Mouse (Mus musculus): ENCODE data around the gene Mga. TPM values are rescaled to one million over a fixed set of nuclear protein-coding genes. Genes with fewer than 3 reads are reported as not detected.

Mga gene
- total RNA-seq, 1 experiment from 2014 or later, result 101 TPM

GRCm38 (mm10) chr2:120008672-120009071 is 111.6 kb downstream of the Mga start:
- peak; percentile 77 to 84 for ATAC-seq (replicated peaks in 1 of 2; ENCODE audit: insufficient read depth in 1 of 2, low FRiP score in 2 of 2, low TSS enrichment in 1 of 2, low read depth in 1 of 2, poor library complexity in 2 of 2, severe bottlenecking in 2 of 2)

- peak in 1 of 2 experiments; percentile 30; a peak in 1 of 4 replicates for ATAC-seq (replicated peaks in 1 of 2; ENCODE audit: insufficient read depth in 1 of 2, low FRiP score in 2 of 2, low TSS enrichment in 1 of 2, low read depth in 1 of 2, poor library complexity in 2 of 2, severe bottlenecking in 2 of 2)
Observed at GRCm38 (mm10) chr2:120011462-120012200, 114.6 kb downstream of the Mga start.

GRCm38 (mm10) chr2:120012924-120013323 is 115.9 kb downstream of the Mga start:
- no peak for ATAC-seq (replicated peaks in 1 of 2; ENCODE audit: insufficient read depth in 1 of 2, low FRiP score in 2 of 2, low TSS enrichment in 1 of 2, low read depth in 1 of 2, poor library complexity in 2 of 2, severe bottlenecking in 2 of 2)

GRCm38 (mm10) chr2:120013831-120014486 is 116.9 kb downstream of the Mga start:
- no peak for ATAC-seq (replicated peaks in 1 of 2; ENCODE audit: insufficient read depth in 1 of 2, low FRiP score in 2 of 2, low TSS enrichment in 1 of 2, low read depth in 1 of 2, poor library complexity in 2 of 2, severe bottlenecking in 2 of 2)

GRCm38 (mm10) chr2:120015882-120016281 is 118.9 kb downstream of the Mga start:
- ATAC-seq (replicated peaks in 1 of 2; ENCODE audit: insufficient read depth in 1 of 2, low FRiP score in 2 of 2, low TSS enrichment in 1 of 2, low read depth in 1 of 2, poor library complexity in 2 of 2, severe bottlenecking in 2 of 2), result no peak

- no peak for ATAC-seq (replicated peaks in 1 of 2; ENCODE audit: insufficient read depth in 1 of 2, low FRiP score in 2 of 2, low TSS enrichment in 1 of 2, low read depth in 1 of 2, poor library complexity in 2 of 2, severe bottlenecking in 2 of 2)
Observed at GRCm38 (mm10) chr2:120017599-120017998, 120.6 kb downstream of the Mga start.

Other genes with a start within 250 kb of the Mga start
- gene Ndufaf1, start 234.4 kb upstream of the Mga start, total RNA-seq (2017), result 22.4 and 27.0 TPM in 2 replicates
- 33.1 and 44.5 TPM in 2 replicates for gene Rtf1, start 222.2 kb upstream of the Mga start, total RNA-seq (2017)
- gene Itpka, start 154.9 kb upstream of the Mga start, total RNA-seq (2017), result 1.7 TPM in 1 of 2 replicates, not detected in the other
- gene Ltk, start 136.8 kb upstream of the Mga start, total RNA-seq (2017), result not detected in 2 replicates
- gene Rpap1, start 109.7 kb upstream of the Mga start, total RNA-seq (2017), result 9.2 and 10.5 TPM in 2 replicates
- gene Tyro3, start 99.5 kb upstream of the Mga start, total RNA-seq (2017), result 0.50 TPM in 2 replicates
- gene Mapkbp1, start 75.5 kb downstream of the Mga start, total RNA-seq (2017), result 7.7 and 11.1 TPM in 2 replicates
- 6.1 and 7.9 TPM in 2 replicates for gene Jmjd7, start 130.3 kb downstream of the Mga start, total RNA-seq (2017)
- gene Gm28042, start 130.3 kb downstream of the Mga start, total RNA-seq (2017), result 0.15 and 1.4 TPM in 2 replicates
- 0.38 and 3.4 TPM in 2 replicates for gene Pla2g4b, start 136.2 kb downstream of the Mga start, total RNA-seq (2017)